Mouse (Mus musculus): ENCODE data around the gene Nkg7. TPM values are rescaled to one million over a fixed set of nuclear protein-coding genes. Genes with fewer than 3 reads are reported as not detected.
"Not testable (repeated sequence)": the region's sequence is repeated elsewhere in the genome, so short reads cannot be mapped to it uniquely, and the experiment has no call there.

Nkg7 gene
- 1 to 10 TPM; 1.3 to 2.1 TPM for total RNA-seq (2021)
- long read RNA-seq, experiment 1, partial matches to known transcripts, result 0 of 2 reads
- long read RNA-seq, experiment 1, other reads (novel, unspliced or antisense), result 0 of 2 reads
- long read RNA-seq, experiment 2, partial matches to known transcripts, result 0 of 1 reads
- long read RNA-seq, experiment 2, other reads (novel, unspliced or antisense), result 0 of 1 reads

DNA sequence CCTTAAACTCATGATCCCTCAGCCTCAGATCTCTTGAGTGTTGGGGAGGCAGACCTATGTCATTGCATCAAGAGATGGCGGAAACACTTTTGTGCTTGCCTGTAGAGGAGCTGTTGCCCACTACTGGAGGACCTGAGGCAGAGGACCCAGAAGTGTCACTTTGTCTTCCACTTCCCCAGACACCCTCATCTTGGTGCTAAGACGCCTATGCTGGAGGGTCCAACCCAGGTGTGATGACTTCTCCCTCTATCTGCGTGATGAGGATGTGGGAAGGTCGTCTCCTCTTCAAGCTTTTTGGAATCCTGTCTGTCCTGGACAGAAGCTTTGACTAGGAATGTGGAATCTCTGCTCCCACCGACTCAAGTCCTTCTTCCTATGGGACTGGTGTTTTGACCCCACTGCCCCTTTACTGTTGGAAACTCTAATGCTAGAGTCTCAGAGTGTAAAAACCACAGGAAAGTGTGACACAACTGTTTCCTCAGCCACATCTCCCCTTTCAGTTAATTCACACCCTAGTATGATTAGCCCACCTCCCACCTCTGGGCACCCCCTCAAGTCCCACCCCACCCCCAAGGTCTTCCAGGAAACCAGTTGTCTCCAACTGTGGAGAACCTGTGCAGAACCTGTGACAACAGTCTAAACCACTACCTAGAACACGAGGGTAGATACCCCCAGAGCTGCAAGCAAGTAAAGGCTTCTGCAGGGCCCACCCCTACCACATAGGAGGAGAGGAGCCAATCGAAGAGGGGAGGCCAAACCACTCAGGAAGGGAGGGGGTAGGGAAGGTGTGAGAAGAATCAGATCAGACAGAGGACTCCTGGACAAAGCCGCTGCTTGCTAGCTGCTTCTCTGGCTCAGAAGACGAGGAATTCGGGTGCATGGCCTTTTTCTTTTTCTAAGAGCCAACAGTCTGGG is at the start of gene Nkg7:
Gene Nkg7 (plus strand): TSS at position 733 of the 915 bp plus-strand sequence.
- DNase-seq, result no peak

DNA sequence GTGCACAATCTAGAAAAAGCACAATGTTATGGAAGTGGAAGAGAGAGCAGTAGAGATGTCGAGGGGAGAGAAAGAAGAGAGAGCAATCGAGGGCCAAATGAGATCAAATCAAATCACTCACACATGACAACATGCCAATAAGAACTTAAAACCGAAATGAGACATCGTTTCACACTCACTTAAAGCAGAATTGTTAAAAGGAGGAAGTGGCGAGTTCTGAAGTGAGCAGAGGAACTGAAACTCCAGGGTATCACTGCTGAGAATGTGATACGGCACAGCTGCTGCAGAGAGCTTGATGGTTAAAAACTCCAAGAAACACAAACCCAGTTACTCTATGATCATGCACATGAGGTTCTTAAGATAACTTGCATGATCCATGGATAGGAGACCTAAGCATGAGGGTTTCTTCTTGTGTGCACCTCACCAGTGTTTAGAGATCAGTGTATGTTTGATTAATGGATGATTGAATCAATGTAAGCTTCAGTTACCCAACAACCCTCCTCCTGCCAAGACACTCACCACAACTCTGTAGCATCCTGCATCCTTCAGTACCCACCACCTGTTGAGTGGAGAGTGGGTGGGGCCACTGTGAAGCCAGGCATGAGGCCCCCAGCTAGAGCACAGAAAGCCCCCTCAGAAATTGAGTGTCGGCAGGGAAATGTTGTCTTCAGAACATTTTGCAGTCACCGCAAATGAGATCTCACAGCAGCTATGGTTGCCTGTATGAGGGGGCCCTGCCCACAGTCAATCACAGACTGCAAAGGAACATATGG is 44.3 kb upstream of the Nkg7 start:
- DNase-seq, result no peak

DNA sequence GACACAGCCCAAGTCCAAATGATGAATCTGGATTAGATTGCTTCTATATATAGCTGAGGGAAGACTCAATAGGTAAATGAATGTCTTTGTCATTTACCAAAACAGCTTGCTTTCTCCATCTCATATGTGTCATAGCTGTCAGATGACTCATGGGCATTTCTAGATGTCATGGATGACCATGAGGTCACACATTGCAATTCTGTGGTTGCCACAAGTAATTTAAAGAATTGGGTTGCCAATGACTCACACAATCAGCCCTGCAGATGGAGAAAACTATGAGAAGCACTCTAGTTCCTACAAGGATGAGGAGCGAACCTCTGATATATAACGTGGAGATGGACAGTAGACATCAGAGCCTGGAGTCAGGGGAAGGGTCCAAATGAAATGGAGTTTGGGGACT is 37.4 kb upstream of the Nkg7 start:
- no peak for DNase-seq

DNA sequence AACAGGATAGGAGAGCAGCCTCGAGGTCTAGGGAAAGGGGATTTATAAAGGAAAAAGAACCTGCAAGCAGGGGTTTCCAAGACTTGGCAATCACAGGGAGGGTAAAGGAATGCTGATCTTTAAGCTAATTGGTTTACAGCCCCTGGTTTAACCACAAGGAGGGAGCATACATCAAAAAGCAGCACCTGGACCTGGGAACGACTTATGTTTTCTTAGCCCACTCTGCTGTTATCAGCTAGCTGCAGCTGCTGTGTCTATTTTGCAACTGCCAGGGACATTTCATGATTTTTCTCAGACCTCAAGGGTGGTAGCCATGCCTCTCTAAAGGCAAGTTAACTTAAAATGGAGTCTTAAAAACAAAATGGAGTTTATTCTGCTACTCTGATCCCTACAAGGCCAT is 34.2 kb upstream of the Nkg7 start:
- DNase-seq, result no peak

DNA sequence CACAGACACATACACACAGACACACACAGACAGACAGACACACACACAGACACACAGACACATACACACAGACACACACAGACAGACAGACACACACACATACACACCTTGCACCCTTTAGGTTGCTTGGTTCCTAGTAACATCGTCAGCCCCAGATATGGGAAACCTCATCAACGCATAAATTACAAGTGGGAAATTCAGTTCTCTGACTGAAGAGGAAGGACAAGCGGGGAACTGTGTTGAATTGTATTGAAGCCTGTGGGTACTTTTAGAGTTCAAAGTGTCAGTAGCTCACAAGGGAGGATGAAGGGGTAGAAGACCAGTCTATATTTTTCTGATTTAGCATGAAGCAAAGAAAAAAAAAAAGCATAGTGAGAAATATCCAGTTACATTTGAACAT is 29.3 kb upstream of the Nkg7 start:
- DNase-seq, result no peak

DNA sequence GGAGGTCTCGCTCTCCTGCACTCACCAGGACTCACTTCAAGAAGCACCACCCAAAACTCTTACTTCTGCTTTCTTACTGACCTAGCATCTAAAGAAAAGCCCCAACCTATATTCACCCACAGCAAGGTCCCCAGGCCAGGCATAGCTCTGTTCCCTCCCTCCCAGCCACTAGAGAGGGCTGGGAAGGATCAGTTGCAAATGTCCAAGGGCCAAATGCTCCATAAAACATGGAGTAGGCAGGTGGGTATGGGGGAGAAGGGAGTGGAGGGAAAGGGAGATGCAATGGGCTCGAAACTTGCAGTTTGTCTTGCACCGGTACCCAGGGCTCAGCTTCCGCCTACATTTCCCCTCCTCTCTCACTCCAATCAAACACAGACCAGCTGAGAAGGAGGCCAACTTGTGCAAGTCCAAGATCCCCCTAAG is 28.7 kb upstream of the Nkg7 start, which contains the start of gene Siglecg:
Gene Siglecg (plus strand): TSS at position 74 of the 423 bp plus-strand sequence.
- no peak for DNase-seq

DNA sequence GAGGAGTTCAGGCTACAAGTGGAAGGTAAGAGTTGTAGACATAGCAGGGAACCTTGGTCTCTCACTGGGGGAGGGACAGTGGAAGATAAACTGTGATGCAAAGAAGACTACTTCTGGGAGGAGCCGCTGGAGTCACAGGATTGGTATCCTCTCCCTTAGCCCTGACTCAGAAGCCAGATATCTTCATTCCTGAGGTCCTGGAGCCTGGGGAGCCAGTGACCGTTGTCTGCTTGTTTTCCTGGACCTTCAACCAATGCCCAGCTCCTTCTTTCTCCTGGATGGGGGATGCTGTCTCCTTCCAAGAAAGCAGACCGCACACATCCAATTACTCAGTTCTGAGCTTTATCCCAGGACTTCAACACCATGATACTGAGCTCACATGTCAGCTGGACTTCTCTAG is 27.8 kb upstream of the Nkg7 start:
- DNase-seq, result no peak

DNA sequence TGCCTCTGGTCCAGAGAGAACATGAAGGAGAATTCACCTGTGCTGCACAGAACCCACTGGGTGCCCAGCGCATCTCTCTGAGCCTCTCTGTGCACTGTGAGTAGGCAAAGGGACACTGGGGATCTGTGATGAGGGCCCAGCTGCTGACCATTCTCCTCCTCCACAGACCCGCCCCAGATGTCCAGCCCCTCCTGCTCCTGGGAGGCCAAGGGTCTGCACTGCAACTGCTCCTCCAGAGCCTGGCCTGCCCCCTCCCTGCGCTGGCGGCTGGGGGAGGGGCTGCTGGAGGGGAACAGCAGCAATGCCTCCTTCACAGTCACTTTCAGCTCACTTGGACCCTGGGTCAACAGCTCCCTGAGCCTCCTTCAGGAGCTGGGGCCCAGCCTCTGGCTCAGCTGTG is 25.1 kb upstream of the Nkg7 start:
- not testable (repeated sequence) for DNase-seq

DNA sequence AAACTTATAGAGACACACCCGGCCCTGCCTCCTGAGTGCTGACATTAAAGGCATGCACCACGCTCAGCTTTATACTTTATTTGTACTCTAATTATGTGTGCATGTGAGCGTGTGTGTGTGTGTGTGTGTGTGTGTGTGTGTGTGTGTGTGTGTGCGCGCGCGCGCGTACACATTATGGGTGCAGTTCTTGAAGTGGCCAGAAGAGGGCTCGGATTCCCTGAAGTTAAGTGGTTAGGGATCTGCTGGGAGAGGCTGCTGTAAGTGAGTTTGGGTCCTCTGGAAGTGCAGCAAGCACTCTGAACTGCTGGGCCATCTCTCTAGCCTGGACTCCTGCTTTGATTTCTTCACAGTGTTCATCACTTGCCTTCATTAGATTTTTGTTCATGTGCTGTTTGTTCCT is 19.6 kb upstream of the Nkg7 start:
- DNase-seq, result no peak

DNA sequence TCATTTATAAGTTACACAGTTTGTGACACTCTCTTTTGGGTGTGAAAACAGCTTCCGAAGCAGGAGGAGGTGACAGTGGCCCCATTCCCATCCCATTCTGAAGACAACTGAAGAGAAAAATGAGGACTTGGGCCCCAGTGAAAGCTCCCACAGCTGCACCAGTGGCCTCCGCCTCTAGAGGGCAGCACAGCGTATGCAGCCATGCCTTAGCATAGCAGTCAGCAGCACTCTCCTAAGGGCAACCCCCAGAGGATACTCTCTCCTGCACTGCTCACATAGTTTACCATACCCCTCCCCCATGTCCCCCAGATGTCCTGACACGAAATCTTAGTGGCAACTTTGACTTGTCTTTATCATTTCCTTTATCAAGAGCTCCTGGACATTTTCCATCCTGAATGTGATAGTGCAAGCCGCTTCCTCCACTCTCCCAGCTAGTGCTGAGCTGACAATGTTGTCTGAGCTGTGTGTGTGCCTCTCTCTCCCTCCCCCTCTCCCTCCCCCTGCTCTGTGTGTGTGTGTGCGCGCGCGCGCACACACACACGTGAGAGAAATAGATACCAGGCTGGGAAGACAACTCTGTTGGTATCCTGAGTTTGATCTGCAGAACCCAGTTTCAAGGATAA is 13.8 kb upstream of the Nkg7 start:
- DNase-seq, result peak; percentile 93

DNA sequence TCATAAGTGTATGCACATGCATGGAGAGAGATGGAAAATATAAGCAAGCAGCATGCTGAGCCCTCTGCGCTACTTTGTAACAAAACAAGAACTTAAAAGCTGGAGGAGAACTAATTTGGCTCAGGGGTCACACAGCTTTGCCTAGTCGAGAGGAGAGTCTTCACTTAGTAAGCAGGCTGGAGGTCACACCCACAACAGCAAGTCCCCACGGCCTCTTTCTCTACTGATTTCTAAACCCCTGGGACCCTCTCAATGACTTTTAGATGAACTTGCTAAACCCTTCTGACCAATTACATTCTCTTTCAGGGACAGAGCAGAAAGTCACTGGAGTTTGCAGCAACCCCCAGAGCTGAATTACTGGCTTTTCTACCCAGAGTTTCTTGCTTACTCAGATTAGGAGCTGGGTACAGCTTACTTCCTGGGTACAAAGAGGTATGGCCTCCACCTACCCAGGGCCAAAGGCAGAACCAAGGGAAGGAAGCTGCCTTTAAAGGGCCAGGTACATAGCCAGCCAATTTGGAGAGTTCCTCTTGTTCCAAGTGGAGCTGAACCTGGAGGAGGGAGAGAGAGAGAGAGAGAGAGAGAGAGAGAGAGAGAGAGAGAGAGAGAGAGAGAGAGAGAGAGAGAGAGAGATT is 12.8 kb upstream of the Nkg7 start:
- no peak for DNase-seq

DNA sequence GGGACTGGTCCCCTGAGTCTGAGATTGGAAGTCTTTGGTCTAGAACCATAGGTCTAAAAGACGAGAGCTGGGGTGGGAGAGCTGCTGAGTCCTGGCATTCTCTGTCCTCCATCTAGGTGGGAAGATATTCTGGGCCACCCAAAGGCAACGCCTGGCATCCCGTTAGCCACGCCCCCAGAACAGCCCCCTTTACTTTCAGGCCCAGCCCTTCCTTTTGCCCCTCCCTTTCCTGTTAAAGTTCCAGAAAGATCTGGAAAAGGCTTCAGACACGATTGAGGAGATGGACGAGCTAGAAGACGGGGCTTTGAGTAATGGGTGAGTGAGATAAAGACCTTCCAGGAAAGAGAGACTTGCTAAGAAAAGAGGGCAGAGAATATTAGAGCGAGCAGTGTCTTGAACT is 9.5 kb upstream of the Nkg7 start, which contains the start of gene Lim2:
Gene Lim2 (plus strand): TSS at position 265 of the 400 bp plus-strand sequence.
- DNase-seq, result no peak

DNA sequence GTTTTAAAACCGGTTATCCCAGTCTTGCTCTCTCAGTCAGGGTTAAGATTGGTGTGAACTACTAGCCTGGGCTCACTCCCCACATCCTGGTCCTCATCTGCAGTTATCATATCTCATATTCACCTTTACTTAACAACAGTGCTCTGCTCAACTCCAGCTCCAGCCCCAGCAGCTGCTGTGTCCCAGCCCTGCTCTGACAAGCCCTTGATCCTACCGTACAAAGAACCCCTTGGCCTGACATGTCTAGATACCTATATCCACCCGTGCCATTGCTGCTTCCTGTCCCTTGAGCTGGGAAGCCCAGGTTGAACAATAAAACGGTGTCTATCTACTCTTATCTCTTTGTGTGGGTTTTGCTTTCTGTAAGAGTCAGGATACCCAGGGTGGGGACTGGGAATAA is 7.4 kb upstream of the Nkg7 start:
- DNase-seq, result no peak

DNA sequence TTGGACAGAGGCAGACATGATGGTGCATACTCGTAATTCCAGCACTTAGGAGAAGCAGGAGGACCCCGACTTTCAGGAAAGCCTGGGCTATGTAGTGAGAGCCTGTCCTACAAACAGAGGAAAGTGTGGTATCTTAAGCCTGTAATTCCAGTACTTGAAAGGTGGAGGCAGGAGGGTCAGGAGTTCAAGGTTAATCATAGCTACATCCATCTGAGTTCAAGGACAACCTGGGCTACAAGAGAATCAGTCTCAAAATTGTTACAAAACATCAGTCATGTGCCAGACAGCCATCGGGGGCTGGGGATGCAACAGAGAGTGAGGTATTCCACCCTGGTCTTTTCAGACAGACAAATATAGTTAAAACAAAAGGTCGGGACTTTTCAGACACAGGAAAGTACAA is 4.0 kb upstream of the Nkg7 start:
- DNase-seq, result no peak

DNA sequence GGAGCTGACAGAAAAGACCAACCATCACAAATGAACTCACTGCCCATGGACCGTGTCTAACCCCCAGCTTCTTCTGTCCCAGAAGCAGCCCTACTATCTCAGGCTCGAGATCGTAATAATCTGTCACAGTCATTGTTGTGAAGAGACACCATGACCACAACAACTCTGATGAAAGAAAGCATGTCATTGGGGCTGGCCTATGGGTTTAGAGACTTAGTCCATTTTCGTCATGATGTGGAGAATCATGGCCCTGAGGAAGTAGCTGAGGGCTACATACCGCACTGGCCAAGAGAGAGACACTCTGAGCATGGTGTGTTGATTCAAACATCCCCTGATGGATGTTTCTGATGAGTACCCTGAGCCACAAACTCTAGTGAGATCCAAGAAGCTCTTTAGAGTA is 2.2 kb upstream of the Nkg7 start:
- no peak for DNase-seq

DNA sequence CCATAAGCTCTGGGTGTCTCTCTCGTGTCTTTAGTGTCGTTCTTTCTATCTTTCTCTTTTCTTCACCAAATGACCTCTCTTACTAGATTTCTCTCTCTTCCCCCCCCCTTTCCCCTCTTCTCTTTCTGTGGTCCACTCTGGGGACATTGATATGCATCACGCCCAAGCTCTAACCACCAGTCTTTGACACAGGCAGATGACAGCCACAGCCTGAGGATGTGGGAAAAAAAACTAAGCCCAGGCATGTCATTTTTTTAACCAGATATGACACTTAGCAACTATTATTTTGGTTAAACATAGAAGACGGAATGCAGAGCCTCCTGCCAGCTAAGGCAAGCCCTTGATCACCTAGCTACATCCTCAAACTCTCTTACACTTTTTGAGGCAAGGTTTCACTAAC is 1.7 kb downstream of the Nkg7 start:
- DNase-seq, result no peak

DNA sequence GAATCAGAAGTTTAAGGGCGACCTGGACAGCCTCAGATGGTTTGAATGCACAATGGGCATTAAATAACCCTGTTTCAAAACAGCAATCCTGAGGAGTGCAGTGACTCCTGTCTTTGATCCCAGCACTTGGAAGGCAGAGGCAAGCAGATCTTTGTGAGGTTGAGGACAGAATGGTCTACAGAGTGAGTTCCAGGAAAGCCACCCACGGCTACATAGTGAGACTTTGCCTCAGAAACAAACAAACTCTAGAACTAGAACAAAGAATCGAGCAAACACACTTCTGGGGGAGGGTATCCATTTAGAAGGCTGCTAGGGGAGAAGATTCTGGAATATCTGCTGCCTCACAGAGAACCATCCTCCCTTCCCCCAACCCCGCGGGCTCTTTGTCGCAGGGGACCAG is 3.6 kb downstream of the Nkg7 start, which contains the start of gene Cldnd2:
Gene Cldnd2 (plus strand): TSS at position 301 of the 400 bp plus-strand sequence.
- no peak for DNase-seq

DNA sequence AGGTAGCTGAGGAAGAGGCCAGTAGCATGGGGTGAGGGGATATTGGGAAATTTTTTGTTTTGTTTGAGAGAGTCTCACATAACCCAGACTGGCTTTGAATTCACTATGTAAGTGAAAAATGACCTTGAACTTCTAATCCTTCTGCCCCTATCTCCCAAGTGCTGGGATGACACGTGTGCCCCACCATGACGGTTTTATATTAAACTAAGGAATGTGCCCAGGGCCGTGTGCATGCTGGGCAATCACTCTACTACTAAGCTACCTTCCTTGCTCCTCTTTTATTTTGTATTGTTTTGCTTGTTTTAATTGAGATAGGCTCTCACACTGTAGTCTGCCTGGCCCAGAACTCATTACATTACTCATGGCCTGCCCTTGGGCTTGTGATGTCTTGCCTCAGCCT is 4.2 kb downstream of the Nkg7 start:
- DNase-seq, result no peak

DNA sequence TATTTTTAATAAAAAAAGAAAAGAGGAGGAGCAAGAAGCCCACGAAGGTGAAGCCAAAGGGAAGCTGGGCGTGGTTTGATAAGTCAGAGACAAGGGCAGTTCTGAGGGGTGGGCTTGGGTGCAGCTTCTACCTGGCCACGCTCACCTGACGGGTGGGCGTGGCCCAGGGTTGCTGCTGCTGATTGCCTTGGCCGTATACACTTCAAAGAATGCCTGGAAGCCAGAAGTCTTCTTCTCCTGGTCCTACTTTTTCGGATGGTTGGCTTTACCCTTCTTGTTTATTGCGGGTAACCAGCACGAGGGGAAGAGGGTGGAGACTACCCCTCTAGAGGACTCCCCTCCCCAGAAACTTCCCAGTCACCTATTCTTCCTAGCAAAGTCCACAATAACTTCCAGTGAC is 5.8 kb downstream of the Nkg7 start:
- DNase-seq, result peak; percentile 1

DNA sequence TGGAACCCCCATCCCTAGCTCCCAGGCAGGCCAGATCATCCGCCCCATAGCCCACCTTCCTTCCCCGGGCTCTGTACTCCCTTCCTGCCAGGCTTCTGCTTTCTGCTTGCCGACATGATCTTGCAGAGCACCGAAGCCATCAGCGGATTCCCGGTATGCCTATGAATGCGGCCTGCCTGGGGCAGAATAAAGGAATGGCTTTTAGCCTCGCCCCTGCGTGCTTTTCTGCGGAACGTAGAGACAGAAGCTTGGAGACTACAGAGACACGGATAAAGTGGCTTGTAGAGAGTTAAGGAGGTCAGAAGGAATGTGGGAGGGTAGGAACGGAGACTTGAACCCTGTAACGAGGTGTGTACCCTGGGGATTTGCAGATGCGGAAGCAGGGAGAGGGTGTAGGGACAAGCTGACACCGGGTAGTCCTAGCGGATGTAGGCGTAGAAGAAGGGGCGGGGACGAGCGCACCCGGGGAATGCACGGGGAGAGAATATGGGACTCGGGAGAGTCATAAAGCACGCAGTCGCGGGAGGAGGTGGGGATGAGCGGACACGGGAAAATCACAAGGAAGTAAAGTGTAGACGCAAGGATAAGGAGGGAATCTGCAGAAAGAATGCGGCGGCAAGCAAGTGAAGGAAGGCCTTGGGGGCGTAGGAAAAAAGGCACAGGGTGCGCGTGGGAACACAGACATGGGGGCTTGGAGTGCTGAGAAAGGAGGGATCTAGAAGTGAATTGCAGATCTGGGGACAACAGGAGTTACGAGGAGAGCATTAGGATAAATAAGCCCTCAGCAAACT is 6.4 kb downstream of the Nkg7 start:
- peak; percentile 89 for DNase-seq

DNA sequence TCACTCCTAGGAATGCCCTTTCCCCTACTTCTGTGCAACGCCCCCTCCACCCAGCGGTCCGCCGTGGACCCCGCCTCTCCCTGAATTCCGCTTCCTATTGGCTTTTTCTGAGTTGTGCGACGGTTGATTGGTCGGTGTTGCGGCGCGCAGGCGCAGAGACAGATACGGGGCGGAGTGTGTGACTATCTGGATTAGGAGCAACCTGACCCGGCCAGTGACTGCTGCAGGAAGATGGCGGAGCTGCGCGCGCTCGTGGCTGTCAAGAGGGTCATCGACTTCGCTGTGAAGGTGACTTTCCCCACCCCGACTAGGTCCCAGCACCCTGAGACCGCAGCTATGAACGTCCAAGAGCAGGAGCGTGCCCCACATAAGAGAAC is 7.0 kb downstream of the Nkg7 start, which contains the start of the genes Etfb and Gm45233:
Gene Etfb (plus strand): TSS at position 167 of the 377 bp plus-strand sequence.
Gene Gm45233 (plus strand): TSS at position 212 of the 377 bp plus-strand sequence.
- peak; percentile 95 for DNase-seq
